8 mouse cellular contexts compared by ENCODE assay signal in the genomic region with DNA sequence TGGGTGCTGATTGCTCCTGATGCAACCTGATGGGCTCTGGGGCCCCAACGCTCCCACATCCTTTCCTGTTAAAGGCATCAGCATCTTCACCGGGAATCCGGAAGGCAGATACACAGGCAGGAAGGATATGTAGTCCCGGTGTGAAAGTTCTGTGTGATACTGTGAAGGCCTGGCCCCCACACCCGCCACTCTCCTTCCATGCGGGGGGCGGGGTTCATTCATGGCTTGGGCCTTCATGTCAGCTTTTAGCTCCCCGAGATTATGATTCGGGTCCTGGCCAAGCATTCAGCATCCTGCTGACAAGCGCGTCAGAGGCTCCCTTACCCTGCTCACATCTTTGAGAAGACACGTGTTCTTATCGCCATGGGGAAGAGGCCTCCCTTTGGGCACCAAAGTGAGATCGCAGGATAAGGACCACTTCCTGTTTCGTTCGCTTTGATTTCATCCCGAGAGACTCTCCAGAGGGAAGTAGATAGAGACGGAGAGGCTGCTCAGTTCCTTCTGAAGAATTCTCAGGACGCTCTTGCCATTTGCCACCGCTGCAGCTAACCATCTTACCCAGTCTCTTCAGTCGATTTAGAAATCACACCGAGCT. TPM values are rescaled to one million over a fixed set of nuclear protein-coding genes. Genes with fewer than 3 reads are reported as not detected.
A peak's percentile ranks its signal among the peaks of the same experiment; 100 is the strongest.
DNase-seq lines count a peak whose midpoint lies in the region; ATAC-seq and TF ChIP-seq lines count a peak whose summit lies in the region.

No protein-coding gene starts in this region.

- DNase-seq in 416B (ENCODE audit: low read depth) (peak; percentile 24), G1E (ENCODE audit: low spot score) (no peak)
- DNase-seq in heart, postnatal 36 days, result peak; percentile 16 to 21
- no peak for DNase-seq in ovary, adult 18-20 months (ENCODE audit: low spot score)
- DNase-seq in cerebellum, postnatal 14 days, result no peak
- no peak for DNase-seq in T-cell, adult 2 months (ENCODE audit: low spot score)
- no peak for DNase-seq in frontal cortex, postnatal 10 days (ENCODE audit: low spot score in 2 of 2)

- H3K9me3 ChIP-seq in G1E (replicated peaks), result 0 out of 2 replicates have a peak, but pooled peaks cover 2% of the 10 kb centered on the region
- no peaks in the 10 kb centered on the region for H3K9me3 ChIP-seq in liver, embryonic 12.5 days (replicated peaks)

- WGBS in liver, embryonic 12.5 days (ENCODE audit: insufficient replicate concordance), result 8% methylated on average over 22 of the region's 22 CpGs

- H3K4me1 ChIP-seq in G1E (ENCODE audit: insufficient read depth, low read depth, low read length), result peaks cover 6% of the 10 kb centered on the region; the same call in 1 of the 2 replicates
- peaks cover 7% of the 10 kb centered on the region for H3K4me1 ChIP-seq in liver, embryonic 12.5 days

- H3K9ac ChIP-seq in liver, embryonic 12.5 days, result no peak overlapping the region

- H3K4me2 ChIP-seq in liver, embryonic 12.5 days, result peak overlapping the region; percentile 3; the same call in 1 of the 2 replicates

- ATAC-seq in G1E (ENCODE audit: extremely low read depth, insufficient number of reproducible peaks, low FRiP score, poor library complexity, severe bottlenecking), result peak; percentile 40; the same call in 1 of the 2 replicates
- ATAC-seq in liver, embryonic 12.5 days, result peak; percentile 32; the same call in 1 of the 2 replicates

- no peak overlapping the region for H3K27ac ChIP-seq in liver, embryonic 12.5 days

- no peaks in the 10 kb centered on the region for H3K36me3 ChIP-seq in G1E (replicated peaks)
- no peaks in the 10 kb centered on the region for H3K36me3 ChIP-seq in liver, embryonic 12.5 days

- intact Hi-C loops in heart, postnatal 36 days (cut with DNase I), result no loop called here

- TF ChIP-seq CTCF in G1E (IDR thresholded peaks at IDR 0.05; ENCODE audit: low read depth, low read length), result no peak

- H3K4me3 ChIP-seq in G1E (ENCODE audit: low read depth, low read length), result no peak overlapping the region
- no peak overlapping the region for H3K4me3 ChIP-seq in liver, embryonic 12.5 days

- H3K27me3 ChIP-seq in G1E (ENCODE audit: insufficient read depth, low read length), result no peaks in the 10 kb centered on the region
- peaks cover 30% of the 10 kb centered on the region for H3K27me3 ChIP-seq in liver, embryonic 12.5 days (replicated peaks)

RNA-seq across cellular contexts. Expression of a gene that starts 34.8 kb away (rescaled TPM):
- total RNA-seq in G1E (2014; fragmentation: Nextera tagmentation), result 117 and 134 TPM in 2 replicates
- total RNA-seq in G1E (2017), result 224 and 245 TPM in 2 replicates
- 11.0 and 18.1 TPM in 2 replicates for polyA plus RNA-seq in G1E (2012)
- total RNA-seq in heart, postnatal 36 days (2021), result 100 to 1,000 TPM; 132 to 140 TPM
- polyA plus RNA-seq in liver, embryonic 12.5 days (2016; fragmentation: Nextera tagmentation; extraction: Ambion mirVana), result 309 and 314 TPM in 2 replicates

Comparison
In these comparisons a context has a peak if more than half of its experiments do, and no peak if none do; other contexts are left out.
1. DNase-seq: peak in 416B (single experiment) and heart, postnatal 36 days (2 of 2); none in G1E (single experiment), ovary, adult 18-20 months (single experiment), cerebellum, postnatal 14 days (0 of 2), T-cell, adult 2 months (single experiment) and frontal cortex, postnatal 10 days (0 of 2).